Mouse (Mus musculus): ENCODE data around the gene Elac2. TPM values are rescaled to one million over a fixed set of nuclear protein-coding genes. Genes with fewer than 3 reads are reported as not detected.

Elac2 gene
- total RNA-seq (2021): 10 to 100 TPM; 24.7 to 26.3 TPM

GRCm38 (mm10) chr11:64978720-64979488, at the start of gene Elac2:
Gene Elac2, plus strand, starts transcription at chr11:64979038.
- intact Hi-C loops (cut with DNase I): no loop called here
- peak; percentile 97 to 98 for DNase-seq (ENCODE audit: extremely low spot score in 1 of 2, low spot score in 2 of 2)

GRCm38 (mm10) chr11:64929130-64929529, 49.7 kb upstream of the Elac2 start:
- intact Hi-C loops (cut with DNase I): no loop called here
- DNase-seq (ENCODE audit: extremely low spot score in 1 of 2, low spot score in 2 of 2): no peak

DNA sequence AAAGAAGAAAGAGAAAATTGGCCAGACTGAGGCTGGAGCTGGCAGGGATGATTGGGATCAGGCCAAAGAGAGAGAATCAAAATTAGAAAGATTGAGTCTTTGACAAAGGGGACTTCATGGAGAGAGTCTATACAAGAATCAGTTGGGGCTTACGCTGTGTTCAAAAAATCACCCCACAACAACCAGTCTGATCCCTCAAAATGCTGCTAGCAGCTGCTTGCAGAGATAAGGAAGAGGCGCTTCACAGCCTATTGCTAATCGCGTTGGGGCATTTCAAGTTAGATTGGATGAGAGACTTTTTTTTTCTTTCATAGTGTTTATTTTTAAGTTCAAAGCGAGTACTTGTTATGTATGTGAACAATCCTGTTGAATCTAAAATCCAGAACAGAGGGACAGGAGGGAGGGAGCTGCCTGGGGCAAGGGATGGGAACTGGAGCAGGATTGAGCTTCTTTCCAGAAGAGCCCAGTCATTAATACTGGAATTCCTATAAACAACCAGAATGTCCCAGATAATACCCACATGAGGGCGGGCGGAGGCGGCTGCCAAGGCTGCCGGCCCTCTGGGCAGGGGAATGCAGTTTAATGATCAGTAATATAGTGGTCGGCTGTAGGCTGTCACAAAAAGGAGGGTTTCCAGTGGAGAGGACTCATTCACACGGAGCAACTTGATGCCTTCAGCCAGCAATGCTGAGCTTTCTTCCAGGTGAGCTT, 47.6 kb upstream of the Elac2 start:
- DNase-seq (ENCODE audit: extremely low spot score in 1 of 2, low spot score in 2 of 2): no peak

DNA sequence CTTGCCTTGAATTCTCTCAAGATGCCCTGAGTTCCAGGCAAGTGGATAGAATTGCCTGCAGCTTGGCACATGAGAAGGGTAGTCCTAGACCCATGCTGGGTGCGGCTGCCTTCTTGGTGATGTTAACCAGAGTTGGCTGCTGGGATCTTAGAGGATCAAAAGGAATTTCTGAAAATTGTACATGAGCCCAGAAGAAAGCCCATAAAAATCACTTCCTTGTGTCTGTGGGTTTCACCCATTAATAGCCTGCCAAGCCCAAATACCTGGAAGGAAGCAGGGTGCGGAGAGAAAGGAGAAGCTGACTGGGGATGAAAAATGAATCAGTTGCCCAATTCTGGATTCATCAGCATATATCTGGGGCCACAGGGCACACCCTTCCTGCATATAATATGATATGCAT, 41.6 kb upstream of the Elac2 start:
- DNase-seq (ENCODE audit: extremely low spot score in 1 of 2, low spot score in 2 of 2): no peak
- intact Hi-C loops (cut with DNase I): no loop called here

More for the DNA sequence above, 47.6 kb upstream of the Elac2 start:
- intact Hi-C loops (cut with DNase I): no loop called here

DNA sequence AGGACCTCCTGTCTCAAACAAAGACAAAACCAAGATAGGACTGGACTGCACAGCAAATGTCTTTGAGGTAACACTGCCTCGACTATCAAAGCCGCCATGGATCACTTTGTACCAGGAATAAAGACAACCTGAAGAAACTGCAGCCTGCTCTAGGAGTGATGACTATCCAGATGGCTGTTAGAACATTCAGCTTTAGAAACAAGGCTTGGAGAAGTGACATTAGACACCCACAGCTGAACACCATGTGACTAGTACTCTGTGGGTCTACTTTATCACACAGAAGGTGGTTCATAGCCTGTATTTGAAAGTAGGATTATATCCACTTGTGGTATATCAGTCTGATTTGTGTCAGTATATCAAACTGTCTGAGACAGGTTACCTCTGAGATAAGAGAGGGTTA, 37.6 kb upstream of the Elac2 start:
- intact Hi-C loops (cut with DNase I): no loop called here
- no peak for DNase-seq (ENCODE audit: extremely low spot score in 1 of 2, low spot score in 2 of 2)

DNA sequence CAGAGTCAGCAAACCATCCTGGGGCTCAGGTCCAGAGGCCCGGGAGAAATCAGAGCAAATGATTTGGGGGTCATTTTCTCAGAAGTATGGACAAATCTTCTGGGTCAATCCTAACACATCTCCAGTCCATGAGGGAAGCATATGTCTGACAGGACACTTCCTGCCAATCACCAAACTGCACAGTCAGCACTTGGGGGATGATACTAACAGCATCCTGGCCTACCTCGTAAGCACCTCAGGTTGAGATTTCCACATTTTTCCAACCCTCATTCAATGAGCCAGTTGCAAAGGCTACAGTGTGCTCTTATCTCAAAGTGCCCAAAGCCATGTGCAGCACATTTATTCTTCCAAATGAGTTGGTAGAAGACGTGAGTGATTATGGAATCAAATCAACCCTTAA, 29.1 kb upstream of the Elac2 start:
- no peak for DNase-seq (ENCODE audit: extremely low spot score in 1 of 2, low spot score in 2 of 2)
- intact Hi-C loops (cut with DNase I): no loop called here

DNA sequence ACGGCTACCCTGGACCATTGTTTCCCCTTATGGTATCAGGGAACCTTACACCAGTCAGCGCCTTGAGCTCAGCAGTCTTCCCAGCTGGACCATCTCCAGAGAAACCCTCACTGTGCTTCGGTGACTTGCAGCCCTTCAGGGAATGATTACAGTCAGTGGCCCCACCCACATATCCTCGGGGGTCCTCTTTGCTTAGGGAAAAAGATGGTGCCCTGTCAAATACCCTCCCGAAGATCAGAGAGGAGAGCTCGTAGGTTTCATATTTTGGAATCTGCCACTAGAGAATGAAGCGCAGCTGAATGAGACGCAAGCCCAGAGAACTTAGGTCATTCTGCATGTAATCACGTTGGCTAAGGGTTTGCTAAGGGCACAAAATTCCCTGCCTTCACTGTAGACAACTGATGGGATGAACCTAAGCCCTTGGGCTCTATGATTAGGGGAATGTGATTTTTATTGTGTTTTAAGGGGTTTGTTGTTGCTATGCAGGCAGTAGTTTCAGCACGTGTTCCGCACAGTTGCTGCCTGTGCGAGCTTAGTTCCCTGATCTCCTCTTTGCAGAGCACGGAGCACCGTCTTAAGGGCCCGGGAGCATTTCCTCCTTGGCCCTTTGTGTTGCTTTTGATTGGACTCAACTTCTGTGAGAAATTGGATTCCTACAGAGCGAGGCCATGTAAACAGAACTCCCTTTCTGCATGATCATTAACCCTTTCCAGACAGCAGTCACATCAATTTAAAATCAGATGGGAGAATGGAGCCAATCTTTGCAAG, 21.7 kb upstream of the Elac2 start:
- intact Hi-C loops (cut with DNase I): no loop called here
- no peak for DNase-seq (ENCODE audit: extremely low spot score in 1 of 2, low spot score in 2 of 2)

- intact Hi-C loops (cut with DNase I): loop anchor here (10.0 kb wide), 1 partner anchor 1748 kb away; no protein-coding TSS in a partner anchor
- no peak for DNase-seq (ENCODE audit: extremely low spot score in 1 of 2, low spot score in 2 of 2)
Measured at GRCm38 (mm10) chr11:64962629-64963028, 16.2 kb upstream of the Elac2 start.

- intact Hi-C loops (cut with DNase I): loop anchor here (5.0 to 10.0 kb wide), 2 partner anchors 1041 to 1754 kb away; no protein-coding TSS in a partner anchor
- peak; percentile 77 to 79 for DNase-seq (ENCODE audit: extremely low spot score in 1 of 2, low spot score in 2 of 2)
Measured at GRCm38 (mm10) chr11:64968507-64968906, 10.3 kb upstream of the Elac2 start.

DNA sequence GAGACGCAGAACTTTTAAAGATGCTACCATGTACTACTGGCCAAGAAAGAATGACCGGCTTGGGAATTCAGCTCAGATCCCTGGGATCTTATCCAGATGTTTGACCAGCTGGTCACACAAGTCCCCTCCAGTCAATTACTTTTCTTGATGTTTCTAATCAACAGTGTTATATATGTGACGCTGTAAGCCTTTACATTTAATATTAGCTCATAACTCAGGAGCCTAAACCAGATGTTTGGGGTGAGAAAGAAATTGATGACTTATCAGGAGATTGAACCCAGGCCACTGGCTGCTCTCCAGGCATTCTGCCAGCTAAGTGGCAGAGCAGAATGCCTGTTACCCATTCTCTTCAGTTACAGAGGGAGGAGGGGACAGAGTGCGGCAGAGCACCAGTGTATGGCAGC, 9.9 kb upstream of the Elac2 start:
- DNase-seq (ENCODE audit: extremely low spot score in 1 of 2, low spot score in 2 of 2): no peak
- intact Hi-C loops (cut with DNase I): loop anchor here (5.0 to 10.0 kb wide), 2 partner anchors 1042 to 1754 kb away; no protein-coding TSS in a partner anchor

- intact Hi-C loops (cut with DNase I): no loop called here
- DNase-seq (ENCODE audit: extremely low spot score in 1 of 2, low spot score in 2 of 2): no peak
Measured at GRCm38 (mm10) chr11:64971471-64971988, 7.3 kb upstream of the Elac2 start.

- intact Hi-C loops (cut with DNase I): no loop called here
- no peak for DNase-seq (ENCODE audit: extremely low spot score in 1 of 2, low spot score in 2 of 2)
Measured at GRCm38 (mm10) chr11:64972418-64972817, 6.4 kb upstream of the Elac2 start.

- intact Hi-C loops (cut with DNase I): no loop called here
Measured at GRCm38 (mm10) chr11:64979489-64979845, 629 bp downstream of the Elac2 start.

GRCm38 (mm10) chr11:64988556-64988955, 9.7 kb downstream of the Elac2 start:
- intact Hi-C loops (cut with DNase I): no loop called here
- DNase-seq (ENCODE audit: extremely low spot score in 1 of 2, low spot score in 2 of 2): no peak

More at GRCm38 (mm10) chr11:64979489-64979845, 629 bp downstream of the Elac2 start:
- DNase-seq (ENCODE audit: extremely low spot score in 1 of 2, low spot score in 2 of 2): no peak

GRCm38 (mm10) chr11:64998439-64998838, 19.6 kb downstream of the Elac2 start:
- peak in 1 of 2 experiments; percentile 40 for DNase-seq (ENCODE audit: extremely low spot score in 1 of 2, low spot score in 2 of 2)
- intact Hi-C loops (cut with DNase I): no loop called here

DNA sequence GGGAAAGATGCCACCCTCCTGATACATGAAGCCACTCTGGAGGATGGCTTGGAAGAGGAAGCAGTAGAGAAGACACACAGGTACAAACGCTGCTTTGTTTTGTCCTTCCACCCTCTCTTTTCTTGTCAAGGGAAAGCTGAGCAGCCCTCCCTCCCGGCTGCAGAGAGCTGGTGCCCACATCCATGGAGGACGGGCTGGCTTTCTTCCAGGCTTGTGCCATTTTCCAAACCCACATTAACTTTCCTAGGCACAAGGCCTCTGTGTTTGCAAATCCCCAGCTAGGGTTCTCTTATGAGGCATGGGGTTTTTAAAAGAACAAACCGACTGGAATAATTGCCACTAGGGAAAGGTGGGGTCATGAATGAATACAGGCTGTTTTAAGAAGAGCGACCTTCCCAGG, 20.8 kb downstream of the Elac2 start:
- DNase-seq (ENCODE audit: extremely low spot score in 1 of 2, low spot score in 2 of 2): peak in 1 of 2 experiments; percentile 45
- intact Hi-C loops (cut with DNase I): no loop called here

GRCm38 (mm10) chr11:65001729-65002128, 22.9 kb downstream of the Elac2 start:
- no peak for DNase-seq (ENCODE audit: extremely low spot score in 1 of 2, low spot score in 2 of 2)
- intact Hi-C loops (cut with DNase I): no loop called here

GRCm38 (mm10) chr11:65003611-65004010, 24.8 kb downstream of the Elac2 start:
- intact Hi-C loops (cut with DNase I): no loop called here
- no peak for DNase-seq (ENCODE audit: extremely low spot score in 1 of 2, low spot score in 2 of 2)

GRCm38 (mm10) chr11:65004836-65005235, 26.0 kb downstream of the Elac2 start:
- no peak for DNase-seq (ENCODE audit: extremely low spot score in 1 of 2, low spot score in 2 of 2)
- intact Hi-C loops (cut with DNase I): no loop called here
